Mouse (Mus musculus) cerebellum, adult 2 months (tissue): Measurements from ENCODE around the gene Ptgfr.

Experiments
- CTCF ChIP-seq: fragments of 200-500 bp; IDR thresholded peaks from 2 replicates; pipeline ENCODE4 v1.5.1; 2011; ENCODE audit warnings: low read depth, mild to moderate bottlenecking, control low read depth, low read length, moderate library complexity, borderline replicate concordance; ENCODE audit not compliant: insufficient read depth
- POLR2A ChIP-seq: fragments of 200-500 bp; IDR thresholded peaks from 2 replicates; pipeline ENCODE4 v1.6.1; 2011; ENCODE audit warnings: low read length, control low read depth, borderline replicate concordance; ENCODE audit not compliant: insufficient read depth

GRCm38 (mm10) chr3:151850621-151851020, 13.2 kb upstream of the Ptgfr start:
- TF ChIP-seq POLR2A, result no peak
- no peak for TF ChIP-seq CTCF
